Mouse (Mus musculus) adrenal gland, postnatal 36 days (tissue): Measurements from ENCODE around the gene Ptms. TPM values are rescaled to one million over a fixed set of nuclear protein-coding genes. Genes with fewer than 3 reads are reported as not detected.

Source experiments
- total RNA-seq, 2 experiments: library from RNA; stranded (reverse); gene quantifications; 2 replicates each; pipeline ENCODE4 v1.2.3; 2021

Ptms gene
- total RNA-seq, 2 experiments from 2014 or later = 753 to 830 TPM

Other genes with a start within 250 kb of the Ptms start
- 10 to 100 TPM; 87.2 to 88.2 TPM for gene Emg1, start 207.9 kb downstream of the Ptms start, total RNA-seq
- 100 to 1,000 TPM; 308 to 325 TPM for gene Phb2, start 207.8 kb downstream of the Ptms start, total RNA-seq
- gene Ptpn6, start 181.4 kb downstream of the Ptms start, total RNA-seq = 1 to 10 TPM; 5.5 to 9.6 TPM
- 100 to 1,000 TPM; 331 to 397 TPM for gene Grcc10, start 178.7 kb downstream of the Ptms start, total RNA-seq
- gene Gm45234, start 164.1 kb downstream of the Ptms start, total RNA-seq = under 1 TPM in 1 of 2 experiments, not detected in 1; 0.56 TPM
- 10 to 100 TPM; 77.4 to 78.1 TPM for gene Atn1, start 163.6 kb downstream of the Ptms start, total RNA-seq
- gene Eno2, start 150.4 kb downstream of the Ptms start, total RNA-seq = 10 to 100 TPM; 12.4 to 32.6 TPM
- under 1 TPM in 1 of 2 experiments, not detected in 1; 0.43 TPM for gene Lrrc23, start 140.4 kb downstream of the Ptms start, total RNA-seq
- gene Spsb2, start 111.4 kb downstream of the Ptms start, total RNA-seq = 10 to 100 TPM; 16.9 to 25.4 TPM
- gene Tpi1, start 105.8 kb downstream of the Ptms start, total RNA-seq = 100 to 1,000 TPM; 406 to 411 TPM
- 100 to 1,000 TPM; 120 to 126 TPM for gene Usp5, start 90.6 kb downstream of the Ptms start, total RNA-seq
- gene Cdca3, start 90.6 kb downstream of the Ptms start, total RNA-seq = 1 to 10 TPM; 5.9 to 9.2 TPM
- gene Gnb3, start 79.8 kb downstream of the Ptms start, total RNA-seq = 1 to 10 TPM; 6.2 to 8.1 TPM
- 10 to 100 TPM; 21.7 to 24.5 TPM for gene P3h3, start 62.4 kb downstream of the Ptms start, total RNA-seq
- 1 to 10 TPM in 1 of 2 experiments, under 1 TPM in 1; 0.89 to 1.2 TPM for gene Gpr162, start 56.1 kb downstream of the Ptms start, total RNA-seq
- under 1 TPM; 0.30 to 0.50 TPM for gene Cd4, start 31.9 kb downstream of the Ptms start, total RNA-seq
- 1 to 10 TPM; 1.0 to 1.3 TPM for gene Lag3, start 8.4 kb downstream of the Ptms start, total RNA-seq
- 100 to 1,000 TPM; 284 to 296 TPM for gene Mlf2, start 11.3 kb upstream of the Ptms start, total RNA-seq
- 100 to 1,000 TPM; 121 to 176 TPM for gene Cops7a, start 45.4 kb upstream of the Ptms start, total RNA-seq
- gene Pianp, start 76.6 kb upstream of the Ptms start, total RNA-seq = 1 to 10 TPM; 2.1 to 3.4 TPM
- 10 to 100 TPM; 41.3 to 53.8 TPM for gene Zfp384, start 89.0 kb upstream of the Ptms start, total RNA-seq
- gene Ing4, start 119.7 kb upstream of the Ptms start, total RNA-seq = 10 to 100 TPM; 54.4 to 79.5 TPM
- 1 to 10 TPM; 6.9 to 7.1 TPM for gene Acrbp, start 129.6 kb upstream of the Ptms start, total RNA-seq
- gene Lpar5, start 147.8 kb upstream of the Ptms start, total RNA-seq = under 1 TPM; 0.40 to 0.60 TPM
- 100 to 1,000 TPM; 166 to 201 TPM for gene Chd4, start 175.9 kb upstream of the Ptms start, total RNA-seq
- 10 to 100 TPM; 39.5 to 64.3 TPM for gene Nop2, start 211.8 kb upstream of the Ptms start, total RNA-seq
- gene Iffo1, start 225.1 kb upstream of the Ptms start, total RNA-seq = 10 to 100 TPM; 18.4 to 21.8 TPM
- 1,000 to 10,000 TPM; 2,066 to 3,178 TPM for gene Gapdh, start 246.4 kb upstream of the Ptms start, total RNA-seq